Mouse (Mus musculus): ENCODE measurements around the gene Npm1.

Npm1 gene

DNA sequence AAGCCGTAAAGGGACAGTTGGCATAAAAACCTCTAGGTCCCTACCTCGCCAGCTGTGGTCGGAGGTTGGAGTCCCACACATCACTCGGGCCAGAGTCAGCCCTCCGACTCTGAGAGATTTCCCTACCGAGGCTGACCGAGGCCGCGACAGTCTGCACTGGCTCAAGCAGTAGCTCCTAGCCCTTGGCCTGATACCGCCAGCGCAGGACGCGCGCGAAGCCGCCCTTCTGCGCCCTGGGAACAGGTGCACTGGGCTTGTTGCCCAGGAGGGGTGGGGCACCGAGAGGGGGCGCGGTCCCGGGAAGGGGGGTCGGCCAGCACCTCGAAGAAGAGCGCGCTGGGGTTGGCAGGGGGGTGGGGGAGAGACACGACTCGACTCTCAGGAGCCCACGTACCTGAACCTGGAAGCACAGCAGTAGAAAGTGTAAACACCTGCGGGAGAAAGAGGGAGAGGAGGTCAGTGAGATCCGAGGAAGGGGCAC lies 16.3 kb downstream of the Npm1 start:
- no peak for DNase-seq (ENCODE audit: extremely low read depth, low read depth, low spot score)

DNA sequence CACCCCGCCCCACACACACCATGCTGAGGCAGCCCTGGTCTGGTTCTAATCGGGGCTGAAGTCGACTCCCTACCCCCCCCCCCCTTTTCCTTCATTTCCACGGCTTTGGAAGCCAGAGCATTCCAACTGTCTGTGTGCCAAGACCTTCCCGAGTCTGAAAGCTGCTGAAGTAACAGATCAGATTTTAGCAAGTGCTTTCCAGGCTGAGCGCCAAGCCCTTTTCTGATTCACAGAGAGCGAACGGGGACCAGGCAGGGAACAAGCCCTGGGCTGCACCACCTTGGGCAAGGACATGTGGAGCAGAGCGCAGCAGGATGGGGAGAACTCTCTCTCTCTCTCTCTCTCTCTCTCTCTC lies 16.9 kb downstream of the Npm1 start:
- no peak for DNase-seq (ENCODE audit: extremely low read depth, low read depth, low spot score)

DNA sequence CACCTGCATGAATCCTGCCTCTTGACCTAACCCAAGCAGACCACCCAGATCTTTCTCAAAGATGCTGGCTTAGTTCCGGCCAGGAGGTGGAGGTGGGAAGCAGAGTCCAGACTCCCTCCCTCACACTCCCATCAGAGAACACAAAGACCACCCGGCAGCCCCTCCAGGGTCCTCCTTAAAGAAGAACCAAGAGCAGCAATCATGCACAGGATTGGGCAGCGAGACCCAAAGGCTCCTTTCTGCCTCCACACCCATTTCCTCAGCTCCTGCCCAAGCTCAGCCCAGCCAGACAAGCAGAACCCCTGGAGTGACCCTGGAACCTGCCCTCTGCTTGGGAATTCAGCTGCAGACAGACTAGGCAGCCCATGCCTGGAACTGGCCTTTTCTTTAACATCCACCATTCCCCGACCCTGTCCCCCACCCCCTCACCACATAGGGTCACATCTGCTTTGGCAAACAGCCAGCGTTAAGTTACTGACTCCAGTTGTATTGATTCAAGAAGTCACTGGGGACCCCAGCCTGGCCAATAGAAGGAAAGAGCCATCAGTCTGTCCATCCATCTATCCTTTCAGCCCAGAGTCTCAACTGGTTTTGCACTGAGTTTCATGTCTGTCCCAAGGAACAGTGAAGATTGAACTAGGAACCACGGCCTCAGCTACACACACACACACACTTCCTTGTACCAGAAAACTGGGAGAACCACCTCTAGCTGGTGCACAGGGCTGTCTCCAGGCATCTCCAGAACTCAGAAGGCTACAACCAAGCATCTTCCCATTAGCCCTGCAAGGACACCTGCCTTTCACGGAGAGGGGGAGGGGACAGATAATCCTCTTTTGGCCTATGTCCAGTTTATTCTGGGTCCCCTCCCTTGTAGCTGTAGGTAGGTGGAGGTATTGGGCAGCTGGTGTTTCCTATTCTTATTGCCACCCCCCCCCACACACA lies 17.5 kb downstream of the Npm1 start:
- no peak for DNase-seq (ENCODE audit: extremely low read depth, low read depth, low spot score)

DNA sequence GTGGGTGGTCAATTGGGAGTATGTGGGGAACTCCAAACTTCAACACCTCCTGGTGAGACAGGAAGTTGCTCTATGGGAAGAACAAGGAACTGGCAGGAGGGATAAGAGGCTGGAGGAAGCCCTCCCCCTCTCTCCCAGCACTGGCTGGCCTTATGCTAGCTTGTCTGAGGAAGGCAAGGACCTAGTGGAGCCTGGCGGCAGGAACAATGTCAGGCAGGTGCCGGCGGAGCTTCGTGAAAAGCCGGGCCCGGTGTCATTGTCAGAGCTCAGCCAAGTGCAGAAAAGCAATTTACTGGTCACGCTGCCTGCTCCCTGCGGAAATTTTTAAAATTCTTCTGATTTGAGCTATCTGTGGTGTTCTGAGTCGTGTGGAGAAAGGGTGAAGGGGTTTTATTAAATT lies 19.1 kb downstream of the Npm1 start:
- DNase-seq (ENCODE audit: extremely low read depth, low read depth, low spot score) = no peak

DNA sequence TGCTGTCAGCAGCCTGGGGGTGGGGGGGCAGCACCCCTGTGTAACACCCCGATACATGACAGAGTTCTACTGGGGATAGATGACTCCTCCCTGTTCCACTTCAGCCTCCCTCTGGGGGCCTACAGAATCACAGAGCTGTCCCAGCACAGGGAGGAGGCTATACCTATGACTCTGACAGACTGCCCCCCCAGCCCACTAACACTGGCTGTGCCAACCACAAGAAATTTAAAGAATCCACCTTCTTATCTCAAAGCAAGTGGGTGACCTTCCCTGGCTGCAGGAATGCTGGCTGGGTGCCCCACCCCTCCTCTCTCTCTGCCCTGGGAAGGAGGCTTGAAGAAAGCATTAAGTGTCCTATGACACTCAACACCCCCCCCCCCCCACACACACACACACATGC lies 20.2 kb downstream of the Npm1 start:
- no peak for DNase-seq (ENCODE audit: extremely low read depth, low read depth, low spot score)

DNA sequence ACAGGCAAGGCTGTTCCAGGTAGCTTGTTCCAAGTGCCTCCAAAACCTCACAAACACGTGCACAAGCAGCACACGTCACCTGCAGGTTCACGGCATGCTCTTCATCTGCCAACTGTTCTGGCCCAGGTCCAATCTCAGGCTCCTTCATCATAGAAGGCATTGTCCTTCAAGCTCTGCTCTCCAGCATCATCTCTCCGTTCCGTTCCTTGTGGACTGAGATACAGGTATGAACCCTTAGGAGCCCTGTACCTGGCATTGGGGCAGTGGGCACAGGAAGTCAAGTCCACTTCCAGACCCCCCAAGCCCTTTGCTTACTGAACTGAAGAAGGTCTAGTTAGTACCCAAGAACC lies 22.9 kb downstream of the Npm1 start:
- no peak for DNase-seq (ENCODE audit: extremely low read depth, low read depth, low spot score)

DNA sequence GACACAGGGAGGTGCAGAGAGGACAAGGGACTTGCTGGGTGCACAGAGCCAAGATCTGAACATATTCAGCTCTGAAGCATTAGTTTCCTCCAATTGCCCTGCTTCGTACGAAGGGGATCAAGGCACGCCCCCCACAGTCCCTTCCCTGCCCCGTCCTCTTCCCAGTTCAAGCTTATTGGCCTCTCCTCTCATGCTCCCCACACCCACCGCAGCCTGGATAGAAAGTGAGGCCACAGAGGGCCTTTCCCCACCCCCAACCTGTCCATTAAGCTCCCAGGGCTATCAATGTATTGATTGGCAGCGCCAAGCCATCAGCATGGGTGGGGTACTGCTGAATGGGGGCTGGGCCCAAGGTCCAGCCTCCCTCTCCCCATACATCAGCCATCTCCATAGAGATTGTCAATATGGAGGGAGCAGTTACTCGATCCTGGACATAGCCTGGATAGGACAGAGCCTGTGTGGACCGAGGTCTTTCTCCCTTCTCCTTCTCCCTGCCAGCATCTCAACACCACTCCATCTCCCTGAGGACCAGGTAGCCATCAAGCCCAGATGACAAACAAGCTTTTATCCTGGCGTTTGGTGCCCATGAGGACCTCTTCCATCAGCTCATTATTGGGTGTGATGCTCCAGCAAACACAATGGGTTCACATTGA lies 23.4 kb downstream of the Npm1 start:
- DNase-seq (ENCODE audit: extremely low read depth, low read depth, low spot score) = no peak

DNA sequence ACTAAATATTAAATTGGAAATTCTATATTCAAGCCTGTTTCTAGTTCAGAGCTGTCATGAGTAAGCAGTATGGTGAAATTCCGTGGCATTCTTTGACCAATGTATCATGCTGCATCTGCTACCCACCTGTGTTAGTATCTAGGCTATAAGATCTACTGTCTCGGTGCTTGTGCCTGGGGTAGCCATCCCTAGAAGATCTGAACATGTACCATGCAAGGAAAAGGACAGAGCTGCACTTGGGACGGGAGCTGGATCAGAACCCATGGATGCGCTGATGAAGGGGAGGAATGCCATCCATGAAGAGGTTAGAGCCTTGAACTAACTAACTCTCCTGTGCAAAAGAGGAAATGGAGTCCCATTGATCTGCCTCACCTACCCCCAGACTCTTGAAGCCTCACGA lies 24.3 kb downstream of the Npm1 start:
- DNase-seq (ENCODE audit: extremely low read depth, low read depth, low spot score) = no peak

DNA sequence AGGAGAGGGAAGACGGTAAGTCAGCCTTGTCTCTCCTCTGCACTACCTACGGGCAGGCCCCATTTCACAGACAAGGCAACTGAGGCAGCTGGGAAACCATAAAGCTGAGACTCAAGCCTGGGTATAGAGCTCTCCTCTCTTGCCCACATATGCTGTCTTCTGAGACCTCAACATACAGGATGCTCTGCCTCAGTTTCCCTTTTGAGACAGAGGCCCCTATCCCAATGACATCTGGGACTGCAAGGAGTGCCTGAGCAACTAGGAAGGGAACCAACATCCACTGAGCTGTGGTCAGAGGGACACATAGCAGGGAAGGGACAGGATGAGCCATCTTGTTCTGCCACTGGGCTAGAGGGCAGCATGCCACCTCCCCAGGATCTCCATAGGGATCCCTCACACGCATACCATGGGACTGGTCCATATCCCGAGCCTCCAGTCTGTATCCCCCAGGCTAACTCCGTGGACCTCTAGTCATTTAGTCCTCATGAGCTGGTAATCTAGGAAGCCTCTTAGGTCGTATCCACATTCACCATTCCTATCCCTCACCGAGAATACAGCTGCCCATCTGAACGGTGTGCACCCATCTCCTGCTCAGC lies 28.5 kb downstream of the Npm1 start:
- no peak for DNase-seq (ENCODE audit: extremely low read depth, low read depth, low spot score)

DNA sequence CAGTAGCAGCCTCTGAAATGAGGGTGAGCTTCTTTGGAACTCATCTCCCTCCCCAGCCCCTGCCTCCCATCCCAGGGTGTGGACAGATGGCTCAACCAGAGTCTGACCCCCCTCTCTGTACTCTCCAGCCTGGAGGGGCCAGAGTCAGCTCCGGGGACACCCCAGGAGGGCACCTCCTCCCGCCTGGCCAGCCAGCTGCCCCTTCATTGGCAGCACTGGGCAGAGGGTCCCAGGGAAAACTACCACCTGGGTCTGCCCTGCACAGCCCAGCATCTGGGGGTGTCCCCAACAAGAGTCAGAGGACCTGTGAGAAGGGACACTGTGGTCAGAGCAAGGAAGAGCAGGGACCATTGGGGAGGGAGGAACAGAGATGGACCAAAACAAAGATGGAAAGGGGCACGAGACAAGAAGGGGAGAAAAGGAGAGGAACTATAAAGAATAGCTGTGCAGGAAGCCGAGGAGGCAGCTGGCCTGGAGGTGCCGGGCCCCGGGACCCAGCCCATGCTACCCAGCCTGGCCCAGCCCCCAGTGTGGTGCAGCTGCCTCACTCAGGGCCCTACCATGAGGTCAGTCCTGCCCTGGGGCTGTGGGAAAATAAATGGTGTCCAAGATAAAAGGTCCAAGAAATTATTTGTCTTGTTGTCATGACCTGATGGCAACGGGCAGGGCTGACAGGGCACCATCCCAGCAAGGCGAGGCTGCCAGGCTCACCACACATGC lies 30.2 kb downstream of the Npm1 start:
- no peak for DNase-seq (ENCODE audit: extremely low read depth, low read depth, low spot score)

DNA sequence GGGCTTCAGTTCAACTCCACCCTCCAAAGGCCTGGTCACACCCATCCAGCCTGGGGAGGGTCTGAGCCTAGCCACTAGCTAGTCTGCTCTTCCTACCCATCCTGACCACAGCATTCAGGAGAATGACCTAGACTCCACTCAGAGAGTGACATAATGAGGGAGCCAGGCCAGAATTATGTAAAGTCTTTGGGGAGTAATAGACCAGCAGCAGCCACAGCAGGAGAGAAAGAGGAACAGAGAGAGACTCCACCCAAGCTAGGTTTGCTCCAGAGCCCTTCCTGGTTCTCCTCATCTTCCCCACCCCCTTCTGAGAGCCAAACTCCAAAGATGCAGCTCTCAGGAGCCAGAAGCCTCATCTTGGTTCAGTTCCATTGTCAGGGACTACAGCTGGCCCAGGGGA lies 35.9 kb downstream of the Npm1 start:
- no peak for DNase-seq (ENCODE audit: extremely low read depth, low read depth, low spot score)

DNA sequence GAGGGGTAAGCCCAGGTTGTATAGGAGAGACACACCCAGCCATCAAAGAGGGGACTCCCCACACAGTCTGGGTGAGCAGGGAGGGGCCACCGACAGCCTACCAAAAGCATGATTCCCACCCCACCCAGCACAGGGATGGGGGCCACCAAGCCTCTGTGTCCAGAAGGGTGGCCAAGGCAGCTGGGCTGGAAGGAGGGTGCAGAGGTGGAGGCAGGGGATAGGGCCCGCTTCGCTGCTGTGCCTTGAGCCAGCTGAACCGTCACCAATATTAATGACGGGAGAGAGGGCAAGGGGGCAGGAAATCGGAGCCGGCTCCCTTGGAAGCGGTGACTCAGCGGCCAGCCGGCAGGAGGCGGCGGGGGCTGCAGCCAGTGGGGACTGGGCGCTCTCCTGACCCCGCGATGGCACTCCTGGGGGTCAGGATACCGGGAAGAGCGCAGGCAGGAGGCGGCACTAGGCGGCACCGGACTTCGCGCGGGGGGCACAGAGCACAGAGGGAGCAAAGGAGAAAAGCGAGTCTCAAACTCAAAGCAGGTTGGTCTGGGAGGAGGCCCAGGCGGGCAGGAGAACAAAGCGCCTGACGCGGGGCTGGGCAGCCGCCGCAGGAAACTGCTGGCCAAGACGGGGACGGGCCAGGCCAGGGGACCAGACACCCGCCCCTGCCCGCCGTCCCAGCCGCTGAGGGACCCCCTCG lies 40.3 kb downstream of the Npm1 start:
- DNase-seq (ENCODE audit: extremely low read depth, low read depth, low spot score) = no peak

DNA sequence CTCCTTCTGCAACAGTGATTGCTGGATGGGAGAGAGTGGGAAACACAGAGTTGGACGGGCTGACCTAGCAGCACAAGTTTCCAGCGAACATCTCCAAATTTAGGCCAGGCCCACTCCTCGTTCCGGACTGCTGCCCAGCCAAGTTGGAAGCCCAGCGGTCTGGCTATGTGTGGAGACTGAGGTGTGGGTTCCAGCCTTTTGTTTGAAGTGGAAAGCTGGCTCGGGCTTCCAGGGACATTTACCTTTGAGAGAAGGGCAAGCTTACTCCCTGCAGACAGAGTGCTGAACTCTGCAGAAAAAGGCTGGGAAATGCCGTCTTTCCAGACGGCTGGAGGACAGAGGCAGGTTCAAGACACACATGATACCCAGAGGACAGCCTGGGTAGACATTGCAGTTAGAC lies 43.5 kb downstream of the Npm1 start:
- DNase-seq (ENCODE audit: extremely low read depth, low read depth, low spot score) = no peak

DNA sequence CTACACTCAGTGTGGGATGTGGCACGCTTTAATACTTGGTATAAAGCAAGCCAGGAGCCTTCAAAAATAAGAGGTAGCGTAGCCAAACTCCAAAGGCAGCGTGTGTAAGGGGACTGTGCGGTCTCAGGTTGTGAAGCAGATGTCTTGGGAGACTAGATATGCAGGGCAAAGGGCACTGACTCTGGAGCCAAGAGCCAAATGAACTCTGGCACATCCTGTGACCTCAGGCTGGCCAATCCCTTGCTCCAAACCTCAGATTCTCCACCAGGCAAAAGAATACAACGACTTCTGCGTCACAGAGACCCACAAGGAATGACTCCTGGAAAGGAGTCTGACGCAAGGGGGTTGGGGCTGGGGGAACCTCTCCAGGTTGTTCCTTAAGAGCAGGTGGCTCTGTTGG lies 43.9 kb downstream of the Npm1 start:
- no peak for DNase-seq (ENCODE audit: extremely low read depth, low read depth, low spot score)

DNA sequence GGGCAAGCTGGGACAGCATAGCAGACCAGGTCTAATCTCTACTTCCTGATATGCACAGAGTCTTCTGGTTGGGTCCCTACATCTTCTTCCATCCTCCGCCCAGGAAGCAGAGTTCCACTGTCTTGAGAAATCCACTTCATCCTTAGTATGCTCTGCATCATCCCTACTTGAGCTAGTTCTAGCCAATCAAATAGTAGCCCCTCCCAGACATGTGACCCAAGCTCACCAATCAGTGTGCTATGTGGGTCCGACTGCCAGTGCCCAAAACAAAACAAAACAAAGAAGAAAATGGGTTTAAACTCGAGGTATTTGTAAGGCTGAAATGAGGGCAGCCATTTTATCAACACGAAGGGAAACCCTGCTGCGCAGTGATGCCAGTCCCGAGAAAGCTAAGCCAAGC lies 44.5 kb downstream of the Npm1 start:
- DNase-seq (ENCODE audit: extremely low read depth, low read depth, low spot score) = no peak

DNA sequence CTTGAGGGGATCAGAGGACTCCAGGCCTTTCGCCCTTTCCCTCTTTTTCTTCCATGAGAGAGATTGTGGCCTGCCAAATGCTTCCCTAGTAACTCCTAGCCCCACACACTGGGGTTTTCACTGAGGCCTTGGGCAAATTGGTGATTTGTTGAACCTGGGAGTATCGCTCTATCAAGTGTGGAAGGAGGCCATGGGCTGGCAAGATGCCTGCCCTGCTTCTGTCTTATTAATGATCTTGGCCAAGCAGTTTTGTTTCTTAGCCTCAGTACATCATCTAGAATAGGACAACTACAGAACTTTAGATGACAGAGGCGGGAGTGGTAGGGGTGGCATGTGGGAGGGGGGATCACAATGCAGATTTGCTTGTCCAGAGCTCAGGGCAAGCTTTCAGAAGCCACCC lies 47.2 kb downstream of the Npm1 start:
- no peak for DNase-seq (ENCODE audit: extremely low read depth, low read depth, low spot score)

DNA sequence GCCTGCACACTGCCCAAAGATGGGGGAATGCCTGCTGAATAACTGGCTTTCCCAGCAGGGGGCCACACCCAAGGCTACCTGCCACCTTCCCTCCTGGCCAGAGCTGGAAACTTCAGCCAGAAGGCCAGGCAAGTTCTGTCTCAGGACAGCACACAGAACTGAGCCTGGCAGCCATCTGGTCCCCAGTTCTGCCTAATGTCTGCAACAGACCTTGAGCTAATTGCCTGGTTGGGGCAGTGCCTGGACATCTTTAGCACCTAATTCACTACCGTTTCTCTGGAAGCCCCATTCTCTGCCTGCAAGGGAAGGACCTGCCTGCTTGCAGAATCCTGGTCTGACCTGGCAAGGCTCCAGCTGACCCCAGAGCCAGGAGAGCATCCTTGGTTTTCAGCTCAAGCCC lies 50.6 kb downstream of the Npm1 start:
- DNase-seq (ENCODE audit: extremely low read depth, low read depth, low spot score) = no peak

DNA sequence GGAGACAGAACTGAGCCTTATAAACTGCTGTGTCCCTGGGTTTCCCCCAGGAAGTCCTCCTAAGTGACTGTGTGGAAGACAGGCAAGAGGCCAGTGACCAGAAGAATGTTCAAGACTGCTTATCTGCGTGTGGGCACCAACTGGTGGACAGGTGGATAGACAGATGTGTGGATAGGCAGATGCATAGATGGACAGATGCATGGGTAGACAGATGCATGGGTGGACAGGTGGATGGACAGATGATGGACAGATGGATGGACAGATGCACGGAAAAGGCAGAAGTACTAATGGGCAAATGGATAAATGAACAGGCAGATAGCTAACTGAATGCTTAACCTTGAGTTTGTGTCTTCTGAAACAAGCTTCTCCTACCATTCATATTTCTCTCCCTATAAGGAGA lies 52.9 kb downstream of the Npm1 start:
- no peak for DNase-seq (ENCODE audit: extremely low read depth, low read depth, low spot score)

DNA sequence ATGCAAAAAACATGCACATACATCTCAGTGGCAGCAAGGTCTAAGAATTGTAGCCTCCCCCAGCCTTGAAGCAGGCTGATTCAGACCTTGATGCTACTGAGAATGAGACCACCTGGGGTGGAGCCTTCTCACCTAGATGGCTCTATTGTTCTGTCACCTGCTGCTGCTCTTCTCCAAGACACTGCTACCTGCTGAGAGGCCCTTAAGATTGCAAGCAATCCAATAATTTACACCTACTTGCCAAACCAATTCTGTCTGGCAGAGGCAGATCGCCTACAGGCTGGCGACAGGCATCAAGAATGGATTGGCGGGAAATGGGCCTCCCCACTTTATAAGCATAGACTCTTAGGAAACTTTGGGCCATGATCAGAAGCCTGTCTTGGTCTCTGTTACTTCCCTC lies 55.5 kb downstream of the Npm1 start:
- no peak for DNase-seq (ENCODE audit: extremely low read depth, low read depth, low spot score)

DNA sequence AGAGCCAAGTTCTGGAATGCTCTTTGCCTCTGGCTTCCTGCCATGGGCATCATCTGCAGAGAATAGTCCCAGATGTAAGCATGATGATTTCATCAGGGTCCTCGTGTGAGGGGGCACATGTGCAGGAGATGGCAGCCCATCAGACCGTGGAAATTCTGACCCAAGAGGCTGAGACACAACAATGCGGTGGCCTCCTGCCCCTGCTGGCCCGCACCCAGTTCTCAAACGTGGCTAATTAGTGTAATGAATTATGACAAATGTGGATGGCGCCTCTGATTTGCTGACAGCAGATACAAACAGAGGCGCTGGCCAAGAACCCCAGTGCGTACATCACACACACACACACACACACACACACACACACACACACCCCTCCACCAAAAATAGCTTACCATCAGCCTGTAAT lies 58.1 kb downstream of the Npm1 start:
- DNase-seq (ENCODE audit: extremely low read depth, low read depth, low spot score) = no peak

All from fat pad, adult 2 months (tissue).